Mouse (Mus musculus): ENCODE results near the gene Mrps11.

The Mrps11 gene

DNA sequence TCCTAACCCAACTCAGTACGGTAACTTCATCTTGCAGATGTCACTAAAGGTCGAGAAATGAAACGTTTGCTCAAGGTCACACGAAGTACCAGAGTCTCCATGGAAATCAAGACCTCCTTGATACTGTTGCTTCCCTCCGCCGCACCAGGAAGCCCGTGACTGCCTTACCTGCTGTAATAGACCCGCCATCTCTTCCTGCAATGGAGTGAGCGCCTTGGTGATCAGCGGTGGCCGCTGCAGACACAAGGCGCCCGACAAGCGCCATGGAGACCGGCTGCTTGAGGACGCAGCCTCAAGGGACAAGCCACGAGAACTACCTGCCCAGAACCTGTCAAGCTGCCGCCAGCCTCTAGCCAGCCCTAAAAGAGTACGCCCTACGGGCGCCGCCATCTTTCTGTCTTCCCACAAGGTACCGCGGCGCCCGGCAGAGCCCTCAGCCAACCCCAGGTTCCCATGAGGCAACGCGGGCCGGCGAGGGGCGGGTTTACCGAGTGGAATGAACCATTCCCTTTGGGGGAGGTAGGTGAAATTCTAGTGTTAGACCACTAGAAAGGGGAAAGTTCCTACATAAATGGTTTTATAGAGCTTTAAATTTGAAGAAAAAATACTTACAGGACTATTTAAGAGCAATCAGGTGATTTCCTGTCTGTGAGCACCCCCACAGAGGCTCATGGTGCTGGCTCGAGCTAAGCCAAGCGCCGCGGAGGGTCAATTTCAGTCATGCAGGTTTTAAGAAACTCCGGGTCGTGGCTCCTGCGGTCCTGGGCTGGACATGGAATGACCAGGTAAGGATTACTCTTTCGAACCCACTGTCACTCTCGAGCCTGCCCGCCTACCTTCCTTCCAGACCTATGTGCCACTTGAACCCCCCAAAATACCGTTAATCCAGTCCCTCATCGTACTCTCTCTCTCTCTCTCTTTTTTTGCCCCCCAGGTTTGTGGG, at the start of gene Mrps11, which contains the start of gene Mrpl46:
Mrps11 (plus strand) TSS at position 481 of the 943 bp plus-strand sequence.
Mrpl46 (minus strand) TSS at position 893 of the 943 bp plus-strand sequence.
- in situ Hi-C loops (cut with MboI; ENCODE audit: low sequenced_read_pairs): loop anchor here (25.0 kb wide), 1 partner anchor 579 kb away; no protein-coding TSS in a partner anchor

DNA sequence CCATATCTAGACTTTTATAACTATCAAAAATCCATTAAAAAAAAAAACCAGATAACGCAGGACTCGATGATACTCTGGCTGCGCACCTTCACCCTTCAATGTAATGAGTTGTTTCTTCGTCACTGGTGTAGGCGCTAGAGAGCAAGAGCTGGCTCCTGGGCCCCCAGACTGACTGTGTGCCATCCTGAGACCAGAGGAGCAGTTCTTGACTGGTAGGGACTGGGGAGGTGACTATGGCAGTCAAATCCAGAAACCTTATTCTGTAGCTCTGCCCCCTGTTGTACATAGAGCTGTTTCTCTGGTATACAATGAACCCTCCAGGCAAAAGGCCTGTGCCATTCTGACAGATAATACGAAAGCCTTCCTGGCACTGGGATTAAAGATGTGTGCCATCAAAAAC, 45.7 kb upstream of the Mrps11 start:
- in situ Hi-C loops (cut with MboI; ENCODE audit: low sequenced_read_pairs): no loop called here

DNA sequence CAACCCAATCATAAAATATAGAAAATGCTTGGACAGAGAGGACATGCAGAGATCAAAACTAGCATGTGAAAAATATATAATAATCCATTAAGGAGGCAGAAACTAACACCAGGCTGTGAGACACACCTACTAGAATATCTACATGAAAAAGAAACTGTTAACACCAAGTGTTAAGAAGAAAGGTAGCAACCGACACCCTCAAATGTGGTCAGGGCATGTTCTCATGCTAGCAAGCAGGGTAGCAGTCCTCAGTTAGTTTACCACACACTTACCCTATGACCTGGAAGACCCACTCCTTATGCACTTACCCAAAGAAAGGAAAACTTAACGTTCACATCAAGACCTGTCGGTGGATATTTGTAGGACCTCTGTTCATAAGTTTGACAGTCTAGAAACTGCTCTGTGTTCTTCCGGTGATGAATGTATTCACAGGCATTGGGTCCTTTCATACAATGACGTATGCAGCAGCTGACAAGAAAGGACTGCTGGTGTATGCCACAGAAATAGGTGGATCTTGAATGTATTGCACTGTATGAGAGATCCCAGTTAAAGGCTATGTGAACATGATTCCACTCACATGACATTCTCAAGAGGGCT, 45.2 kb upstream of the Mrps11 start, which contains the start of gene Ntrk3:
Ntrk3 (minus strand) TSS at position 399 of the 597 bp plus-strand sequence.
- in situ Hi-C loops (cut with MboI; ENCODE audit: low sequenced_read_pairs): no loop called here

DNA sequence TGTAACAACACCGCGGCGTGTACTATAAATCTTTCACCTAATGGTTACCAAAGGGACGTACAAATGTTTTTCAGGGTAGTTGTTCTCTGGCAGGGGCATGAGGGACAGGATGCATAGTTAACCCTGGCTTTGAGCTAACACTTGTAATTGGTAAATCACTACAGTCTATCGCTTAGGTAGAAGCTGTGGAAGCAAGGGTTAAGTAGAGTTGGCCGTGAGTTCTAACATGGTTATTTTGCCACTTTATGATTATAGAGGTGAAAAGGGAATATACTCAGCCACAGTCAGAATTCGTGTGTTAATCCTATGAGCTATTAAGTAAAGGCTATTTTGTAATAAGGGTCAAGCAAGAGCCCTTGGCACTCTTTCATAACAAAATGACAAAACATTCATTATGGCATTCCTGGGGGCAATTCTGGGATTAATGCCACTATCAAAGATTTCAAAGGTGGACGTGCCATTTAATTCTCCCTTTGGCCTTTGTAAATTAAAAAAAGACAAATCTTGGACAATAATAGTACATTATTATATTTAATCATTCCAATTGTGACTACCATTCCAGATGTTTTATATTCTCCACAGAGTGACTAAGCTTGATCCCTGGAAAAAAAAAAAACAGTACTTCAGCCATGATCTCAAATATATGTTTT, 43.4 kb upstream of the Mrps11 start:
- in situ Hi-C loops (cut with MboI; ENCODE audit: low sequenced_read_pairs): no loop called here

DNA sequence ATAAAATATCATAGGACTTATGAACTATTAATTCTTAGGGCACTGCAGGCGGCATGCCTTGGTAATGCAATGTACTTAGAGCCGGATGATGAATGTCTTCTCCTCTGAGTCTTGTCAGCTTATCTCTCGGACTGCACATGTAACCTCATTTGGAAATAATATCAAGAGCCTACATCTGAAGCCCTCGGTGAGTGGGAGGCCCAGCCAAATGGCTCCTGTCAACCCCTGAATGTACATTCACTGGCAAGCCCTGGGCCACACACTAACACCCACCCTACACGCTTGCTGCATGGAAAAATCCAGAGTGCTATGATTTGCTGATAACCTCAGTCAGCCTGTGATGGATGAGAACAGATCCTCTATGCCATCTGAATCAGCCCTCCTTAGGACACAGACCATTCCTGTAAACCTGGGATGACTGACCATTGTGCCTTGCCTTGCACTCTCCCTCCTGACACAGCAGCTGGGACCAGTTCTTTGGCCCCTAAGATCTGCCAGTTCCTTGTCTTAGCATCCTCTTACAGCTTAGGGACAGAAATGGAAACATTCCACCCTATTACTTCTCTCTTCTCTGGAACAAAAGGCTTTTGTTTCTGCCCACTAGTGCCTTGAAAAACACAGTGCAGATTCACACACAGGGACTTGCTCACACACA, 39.1 kb upstream of the Mrps11 start:
- in situ Hi-C loops (cut with MboI; ENCODE audit: low sequenced_read_pairs): no loop called here

DNA sequence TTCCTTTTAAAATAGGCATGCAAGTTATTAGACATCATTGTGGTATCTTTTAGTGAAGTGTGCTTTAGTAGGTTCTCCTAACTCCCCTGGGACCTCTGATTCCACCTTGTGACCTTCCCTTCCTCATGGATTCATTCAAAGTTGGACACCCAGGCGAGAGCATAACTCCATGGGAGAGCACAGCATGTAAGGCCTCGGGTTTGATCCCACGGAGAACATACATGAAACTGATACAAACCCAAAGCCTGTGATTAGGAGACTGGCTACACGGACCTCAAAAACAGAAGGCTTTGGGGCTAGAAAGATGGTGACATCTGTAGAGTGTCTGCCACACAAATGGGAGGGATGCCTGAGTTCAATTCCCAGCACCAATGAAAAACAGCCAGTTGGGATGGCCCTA, 30.0 kb upstream of the Mrps11 start:
- in situ Hi-C loops (cut with MboI; ENCODE audit: low sequenced_read_pairs): no loop called here

DNA sequence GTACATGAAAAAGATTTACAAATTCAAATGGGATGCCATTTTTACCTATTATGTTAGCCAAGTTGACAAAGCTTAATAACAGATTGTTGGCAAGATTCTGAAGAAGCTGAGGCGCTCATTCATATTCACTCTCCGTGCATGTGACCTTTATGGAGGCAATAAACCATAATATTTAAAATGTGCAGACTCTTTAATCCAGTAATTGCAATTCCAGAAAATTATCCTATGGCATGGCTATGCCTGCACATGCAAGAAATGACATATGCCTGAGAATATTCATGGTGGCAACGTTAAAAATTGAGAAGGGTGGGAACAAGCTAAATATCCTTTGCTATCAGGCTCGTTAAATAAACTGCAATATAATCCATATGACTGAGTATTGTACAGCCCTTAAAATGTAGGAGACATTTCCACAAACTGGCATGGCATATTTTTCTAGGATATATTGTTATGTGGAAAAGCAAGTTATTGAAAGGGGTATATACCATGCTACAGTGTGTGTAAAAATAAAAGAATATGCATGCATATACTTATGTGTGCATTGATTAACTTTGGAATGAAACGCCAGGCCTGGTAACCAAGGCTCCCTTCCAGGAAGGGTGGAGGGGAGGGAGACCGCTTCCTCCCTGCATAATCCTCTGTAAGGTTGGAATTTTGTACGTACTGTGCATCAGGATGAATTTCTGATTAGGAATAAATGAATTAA, 29.0 kb upstream of the Mrps11 start:
- in situ Hi-C loops (cut with MboI; ENCODE audit: low sequenced_read_pairs): no loop called here

DNA sequence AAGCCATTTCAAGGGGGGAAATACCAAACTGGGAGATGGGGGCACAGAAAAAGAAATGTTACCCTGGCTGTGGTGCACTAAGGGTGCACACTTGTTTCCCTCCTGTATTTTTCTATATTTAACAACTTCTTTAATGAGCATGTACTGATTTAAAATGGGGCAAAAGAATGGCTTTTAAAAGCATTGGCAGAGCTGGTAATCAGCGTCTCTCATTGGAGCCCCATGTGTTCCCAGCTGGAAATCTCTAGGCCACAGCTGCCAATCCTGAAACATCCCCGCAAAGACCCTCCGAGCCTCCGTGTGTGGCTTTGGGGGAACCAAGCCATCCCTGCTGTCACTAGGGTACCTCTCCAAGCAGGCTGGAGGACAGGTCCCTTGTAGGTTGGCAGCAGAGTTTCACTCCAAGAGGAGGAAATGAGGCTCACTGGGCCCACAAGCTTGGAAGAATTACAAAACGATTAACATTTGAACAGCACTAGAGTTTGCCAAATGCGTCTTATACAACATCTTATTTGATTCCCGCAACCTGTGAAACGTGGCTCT, 28.4 kb upstream of the Mrps11 start:
- in situ Hi-C loops (cut with MboI; ENCODE audit: low sequenced_read_pairs): no loop called here

DNA sequence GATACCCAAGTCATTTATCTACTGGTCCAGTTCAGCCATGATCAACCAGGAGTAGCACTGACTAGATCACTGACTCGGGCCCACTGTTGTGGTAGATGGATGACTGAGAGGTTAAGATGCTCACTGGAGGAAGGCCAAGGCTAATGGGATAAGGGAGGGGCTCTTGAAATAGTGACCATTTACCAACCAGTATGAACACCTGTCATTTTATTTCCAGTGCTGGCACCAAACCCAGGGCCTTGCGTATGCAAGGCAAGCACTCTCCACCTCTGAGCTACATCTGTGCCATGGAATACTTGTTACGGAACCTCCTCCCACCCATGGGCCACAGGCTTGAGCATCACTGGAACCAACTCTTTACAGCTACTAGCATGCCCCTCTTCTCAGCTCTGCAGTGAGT, 19.1 kb upstream of the Mrps11 start:
- in situ Hi-C loops (cut with MboI; ENCODE audit: low sequenced_read_pairs): no loop called here

DNA sequence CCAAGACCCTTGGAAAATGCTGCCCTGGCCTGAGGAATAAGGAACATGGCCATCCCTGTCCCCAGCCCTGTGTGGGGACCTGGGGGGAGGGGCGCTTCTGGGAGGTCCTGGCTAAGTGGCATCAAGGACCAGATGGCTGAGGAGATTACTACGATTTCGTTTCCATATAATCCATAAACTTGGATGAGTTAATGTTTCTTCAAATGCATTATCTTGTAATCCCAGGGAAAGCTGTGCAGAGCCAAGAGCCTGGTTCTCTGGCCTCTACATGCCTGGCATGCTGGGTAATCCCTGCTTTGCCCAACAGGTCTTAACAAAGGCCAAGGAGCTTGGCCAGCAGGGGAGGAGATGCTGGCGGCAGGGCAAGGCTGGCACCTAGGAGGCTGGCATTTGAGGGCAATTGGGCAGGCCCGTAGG, 17.7 kb upstream of the Mrps11 start:
- in situ Hi-C loops (cut with MboI; ENCODE audit: low sequenced_read_pairs): no loop called here

DNA sequence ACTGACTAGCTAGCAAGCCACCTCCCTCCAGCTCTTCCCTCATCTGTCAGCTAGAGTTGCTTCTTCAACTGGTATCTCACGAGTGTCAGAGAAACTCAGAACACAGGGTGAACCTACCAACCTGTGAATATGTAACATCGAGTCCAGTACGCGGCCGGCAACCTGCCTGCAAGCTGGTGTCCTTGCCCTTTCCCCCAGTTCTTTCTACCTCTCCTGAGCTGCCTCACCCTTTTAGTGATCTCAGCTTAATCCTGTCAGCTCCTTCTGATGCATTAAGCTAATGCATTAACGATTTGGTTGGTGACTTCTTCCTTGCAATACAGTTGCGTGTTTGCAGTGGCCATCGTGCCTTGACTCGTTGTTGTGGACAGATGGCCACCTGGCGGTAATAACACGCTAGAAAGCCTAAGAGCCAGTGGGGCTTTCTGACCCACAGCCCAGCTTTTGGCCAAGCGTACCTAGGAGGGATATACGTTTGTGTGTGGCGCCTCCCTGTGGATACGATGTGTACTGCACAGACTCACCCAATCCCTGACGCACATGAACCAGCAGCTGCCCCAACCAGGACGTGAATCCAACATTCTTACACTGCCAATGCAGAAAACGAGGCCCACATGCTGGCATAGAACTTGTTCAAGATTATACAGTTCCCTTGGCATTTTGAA, 16.8 kb upstream of the Mrps11 start:
- in situ Hi-C loops (cut with MboI; ENCODE audit: low sequenced_read_pairs): no loop called here

DNA sequence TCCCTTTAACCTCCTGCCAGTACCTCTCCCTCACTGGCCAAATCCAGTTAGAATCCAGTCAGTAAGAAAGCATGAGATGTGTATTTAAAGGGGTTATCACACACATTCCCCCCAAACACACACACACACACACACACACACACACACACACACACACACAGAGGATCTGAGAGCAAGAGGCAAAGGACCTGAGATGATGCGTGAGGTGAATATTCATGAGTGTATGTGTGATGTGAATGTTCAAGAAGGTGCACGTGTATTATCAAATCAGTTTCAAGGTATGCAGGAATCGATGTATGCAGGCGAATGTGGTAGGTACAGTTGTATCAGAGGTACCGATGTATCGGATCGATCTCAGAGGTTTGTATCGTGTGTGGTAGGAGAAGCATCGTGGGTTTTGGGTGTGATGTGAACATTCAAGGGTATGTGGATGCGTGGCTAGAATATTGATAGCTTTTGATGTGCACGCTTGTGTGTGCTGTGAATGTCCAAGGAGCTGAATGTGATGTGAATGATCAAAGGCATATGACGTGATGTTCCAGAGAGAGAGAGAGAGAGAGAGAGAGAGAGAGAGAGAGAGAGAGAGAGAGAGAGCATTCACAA, 14.9 kb upstream of the Mrps11 start:
- in situ Hi-C loops (cut with MboI; ENCODE audit: low sequenced_read_pairs): no loop called here

DNA sequence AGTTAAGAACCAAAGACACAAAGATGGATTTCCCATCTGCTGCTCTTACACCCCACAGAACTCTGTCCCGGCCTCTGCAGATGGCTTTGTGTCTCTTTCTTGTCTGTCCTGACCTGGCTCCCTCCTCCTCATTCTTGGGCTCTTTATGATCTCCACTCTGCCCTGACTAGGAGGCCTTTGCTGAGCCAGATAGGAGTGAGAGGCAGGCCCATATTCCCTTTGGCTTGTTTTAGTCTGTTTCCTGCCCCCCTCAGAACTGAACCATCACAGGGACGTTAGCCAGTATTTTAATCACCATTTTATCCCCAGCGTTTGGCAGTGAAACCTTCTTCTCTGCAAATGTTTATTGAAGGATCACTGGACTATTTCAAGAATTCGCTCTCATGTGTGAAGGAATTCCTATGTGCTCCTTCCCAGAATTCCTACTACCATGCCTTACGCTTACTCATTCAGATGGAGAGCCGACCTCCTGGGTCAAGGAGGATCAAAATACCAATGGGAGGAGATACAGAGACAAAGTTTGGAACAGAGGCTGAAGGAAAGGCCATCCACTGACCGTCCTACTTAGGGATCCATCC, 13.8 kb upstream of the Mrps11 start:
- in situ Hi-C loops (cut with MboI; ENCODE audit: low sequenced_read_pairs): no loop called here

DNA sequence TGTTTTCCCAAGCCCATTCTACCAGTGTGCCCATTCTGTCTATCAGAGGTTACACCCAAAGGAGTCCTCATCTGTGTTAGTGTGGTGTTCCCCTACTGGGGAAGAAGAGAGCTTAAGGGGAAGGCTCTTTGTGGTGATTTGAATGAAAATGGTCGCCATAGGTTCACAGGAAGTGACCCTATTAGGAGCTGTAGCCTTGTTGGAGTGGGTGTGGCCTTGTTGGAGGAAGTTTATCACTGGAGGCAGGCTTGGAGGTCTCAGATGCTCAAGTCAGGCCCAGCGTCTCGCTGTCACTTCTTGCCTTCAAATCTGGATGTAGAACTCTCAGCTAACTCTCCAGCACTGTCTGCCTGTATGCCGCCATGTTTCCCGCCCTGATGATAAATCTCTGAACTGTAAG, 12.0 kb upstream of the Mrps11 start:
- in situ Hi-C loops (cut with MboI; ENCODE audit: low sequenced_read_pairs): no loop called here

DNA sequence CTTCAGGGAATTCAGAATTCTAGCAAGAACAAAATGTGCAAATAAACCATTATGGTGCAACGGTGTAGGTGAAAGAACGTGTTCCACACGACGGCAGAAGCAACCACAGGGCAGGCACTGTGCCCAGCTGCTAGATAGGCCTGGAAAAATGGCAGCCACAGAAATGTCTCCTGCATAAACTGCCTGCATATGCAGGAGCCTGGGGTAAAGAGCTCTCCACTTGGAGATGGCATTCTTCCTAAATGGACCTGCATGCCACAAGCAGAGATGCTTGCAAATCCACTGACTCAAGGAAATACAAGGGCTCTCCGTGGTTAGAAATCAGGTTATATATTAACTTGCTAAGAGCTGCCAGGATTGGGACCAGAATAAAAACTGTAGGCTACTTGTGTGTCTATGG, 4.2 kb upstream of the Mrps11 start:
- in situ Hi-C loops (cut with MboI; ENCODE audit: low sequenced_read_pairs): loop anchor here (25.0 kb wide), 1 partner anchor 584 kb away; no protein-coding TSS in a partner anchor

DNA sequence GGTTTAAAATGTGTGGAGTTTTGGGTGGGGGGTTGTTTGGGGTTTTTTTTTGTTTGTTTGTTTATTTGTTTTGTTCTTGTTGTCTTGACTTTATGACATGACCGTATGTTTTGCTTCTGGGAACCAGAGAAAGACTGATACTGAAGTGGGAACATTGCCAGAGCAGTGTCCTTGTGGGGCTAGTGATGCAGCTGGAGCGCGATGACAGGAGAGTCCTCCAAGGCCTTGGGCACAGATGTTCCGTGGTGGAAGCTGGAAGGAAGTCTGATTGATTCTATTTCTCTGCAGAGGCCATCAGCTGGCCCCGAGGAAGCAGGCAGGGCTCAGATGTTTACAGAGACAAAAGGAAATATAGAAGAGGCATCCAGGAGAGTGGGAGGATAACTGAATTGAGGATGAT, 3.0 kb downstream of the Mrps11 start:
- in situ Hi-C loops (cut with MboI; ENCODE audit: low sequenced_read_pairs): loop anchor here (25.0 kb wide), 1 partner anchor 576 kb away; no protein-coding TSS in a partner anchor

DNA sequence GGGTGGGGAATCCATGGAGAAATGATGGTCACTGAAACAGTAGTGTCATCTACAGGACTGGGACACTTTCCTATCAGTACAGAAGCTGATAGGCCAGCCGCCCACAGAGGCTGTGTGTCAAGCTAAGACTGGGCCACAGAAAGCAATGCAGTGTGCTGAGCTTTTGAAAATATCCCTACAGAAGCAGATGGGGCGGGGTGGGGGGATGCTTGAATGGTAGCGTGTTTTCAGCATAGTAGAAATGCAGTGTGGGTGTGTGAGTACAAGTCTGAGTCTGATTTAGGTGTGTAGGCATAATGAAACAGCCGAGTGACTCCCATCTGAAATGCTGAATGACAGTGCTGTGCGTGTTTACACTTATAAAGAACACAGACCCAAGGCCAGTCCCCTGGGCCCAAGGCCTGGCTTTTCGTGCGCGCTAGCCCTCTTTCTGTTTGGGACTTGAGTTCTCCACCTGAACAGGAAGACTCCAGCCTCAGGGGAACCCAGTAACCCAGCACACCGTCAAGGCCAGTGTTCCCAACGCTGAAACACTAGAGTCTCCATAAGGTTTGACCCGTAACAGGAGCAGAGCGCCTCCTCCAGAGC, 5.0 kb downstream of the Mrps11 start:
- in situ Hi-C loops (cut with MboI; ENCODE audit: low sequenced_read_pairs): loop anchor here (25.0 kb wide), 1 partner anchor 574 kb away; no protein-coding TSS in a partner anchor
